Mouse (Mus musculus) G1E-ER4 (cell line): Measurements from ENCODE around the gene Dact3. TPM values are rescaled to one million over a fixed set of nuclear protein-coding genes. Genes with fewer than 3 reads are reported as not detected.

Source experiments
- GATA1 ChIP-seq: IDR thresholded peaks from one replicate; pipeline ENCODE4 v1.8.0; 2012; ENCODE audit warnings: low read length, inconsistent platforms
- polyA plus RNA-seq: library from polyadenylated mRNA; stranded (reverse); fragments of >175 nt; gene quantifications from 2 replicates; pipeline ENCODE4 v1.2.3, GENCODE M21; 2012

Dact3 gene
- polyA plus RNA-seq, 1 experiment, result 0.45 TPM

DNA sequence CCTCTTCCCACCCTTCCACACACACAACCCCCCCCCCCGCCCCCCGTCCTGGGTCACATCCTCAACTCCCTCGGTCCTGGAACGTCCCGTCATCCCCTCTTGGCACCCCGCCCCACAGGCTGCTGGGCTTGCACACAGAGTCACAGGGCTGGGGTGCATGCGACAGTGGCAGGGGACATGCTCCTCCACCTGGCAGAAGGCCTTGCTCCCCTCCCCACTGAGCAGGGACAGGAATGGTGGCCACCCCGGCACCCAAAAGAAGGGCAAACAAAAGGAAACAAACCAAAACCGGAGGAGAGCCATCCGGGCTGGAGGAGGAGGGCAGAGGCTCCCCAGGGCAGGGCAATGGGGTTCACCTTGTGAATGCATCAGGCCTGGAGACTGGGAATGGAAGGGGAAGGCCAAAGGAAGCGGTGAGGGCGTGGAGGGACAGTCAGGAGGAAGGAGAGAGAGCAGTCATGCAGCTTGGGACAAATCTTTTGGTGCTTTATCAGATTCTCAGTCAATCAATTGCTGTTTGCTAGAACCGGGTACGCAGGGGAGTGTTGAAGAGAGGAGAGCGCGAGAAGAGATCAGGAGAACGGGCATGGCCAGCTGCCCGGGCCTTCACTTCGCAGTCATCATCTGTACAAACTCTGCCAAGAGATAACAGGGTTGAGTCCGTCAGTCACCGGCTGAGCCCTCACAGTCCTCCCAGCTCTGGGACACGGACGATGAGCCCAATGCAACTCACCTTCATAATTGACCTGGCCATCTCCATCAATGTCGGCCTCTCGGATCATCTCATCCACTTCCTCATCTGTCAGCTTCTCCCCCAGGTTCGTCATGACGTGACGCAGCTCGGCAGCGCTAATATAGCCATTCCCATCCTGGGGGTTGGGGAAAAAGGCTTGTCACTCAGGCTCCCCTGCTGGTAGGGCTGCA is 41.5 kb downstream of the Dact3 start:
- TF ChIP-seq GATA1, result no peak

- no peak for TF ChIP-seq GATA1
These were observed 42.3 kb downstream of the Dact3 start for GRCm38 (mm10) chr7:16917447-16917846.

- TF ChIP-seq GATA1, result no peak
These were observed 42.9 kb downstream of the Dact3 start for GRCm38 (mm10) chr7:16918014-16918413.

DNA sequence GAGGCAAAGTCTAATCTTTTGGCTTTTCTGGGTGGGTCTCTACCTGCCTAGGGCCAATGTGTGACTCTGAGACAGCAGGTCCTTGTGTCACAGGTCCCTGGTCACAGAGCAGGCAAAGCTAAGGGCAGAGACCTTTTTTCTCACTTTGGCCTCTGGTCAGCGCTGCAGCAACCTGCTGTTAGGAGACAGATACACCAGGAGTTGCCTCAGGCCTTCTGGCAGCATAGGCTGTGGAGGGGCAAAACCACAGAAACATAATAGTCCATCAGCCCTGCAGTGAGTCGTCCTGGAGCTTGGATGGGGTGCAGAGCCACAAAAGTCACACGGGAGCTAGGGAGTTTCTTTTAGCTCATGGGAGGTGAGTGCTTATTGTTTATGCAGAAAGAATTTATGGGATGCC is 43.6 kb downstream of the Dact3 start:
- TF ChIP-seq GATA1, result no peak

- TF ChIP-seq GATA1, result peak; percentile 43
These were observed 44.5 kb downstream of the Dact3 start for GRCm38 (mm10) chr7:16919395-16920149.

DNA sequence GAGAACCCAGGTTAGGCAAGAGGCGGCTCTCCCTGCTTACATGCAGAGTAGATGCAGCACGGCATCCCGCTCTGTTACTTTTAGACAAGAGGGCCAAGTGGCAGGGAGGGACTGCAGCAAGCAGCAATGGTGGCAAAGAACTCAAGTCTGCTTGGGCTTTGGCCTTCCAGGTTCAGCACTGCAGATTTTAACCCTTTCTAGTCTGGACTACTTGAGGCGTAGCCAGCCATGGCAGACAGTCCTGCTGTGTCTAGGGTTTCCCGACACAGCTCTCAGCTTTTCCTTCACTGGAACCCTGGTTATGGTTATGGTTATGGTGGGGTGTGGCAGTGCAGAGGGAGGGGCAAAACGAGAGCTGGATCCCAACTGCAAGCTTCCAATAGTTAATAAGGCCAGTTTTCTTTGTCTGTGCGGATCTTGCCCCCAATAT is 45.0 kb downstream of the Dact3 start:
- TF ChIP-seq GATA1, result no peak

- TF ChIP-seq GATA1, result no peak
These were observed 46.0 kb downstream of the Dact3 start for GRCm38 (mm10) chr7:16920818-16921791.

DNA sequence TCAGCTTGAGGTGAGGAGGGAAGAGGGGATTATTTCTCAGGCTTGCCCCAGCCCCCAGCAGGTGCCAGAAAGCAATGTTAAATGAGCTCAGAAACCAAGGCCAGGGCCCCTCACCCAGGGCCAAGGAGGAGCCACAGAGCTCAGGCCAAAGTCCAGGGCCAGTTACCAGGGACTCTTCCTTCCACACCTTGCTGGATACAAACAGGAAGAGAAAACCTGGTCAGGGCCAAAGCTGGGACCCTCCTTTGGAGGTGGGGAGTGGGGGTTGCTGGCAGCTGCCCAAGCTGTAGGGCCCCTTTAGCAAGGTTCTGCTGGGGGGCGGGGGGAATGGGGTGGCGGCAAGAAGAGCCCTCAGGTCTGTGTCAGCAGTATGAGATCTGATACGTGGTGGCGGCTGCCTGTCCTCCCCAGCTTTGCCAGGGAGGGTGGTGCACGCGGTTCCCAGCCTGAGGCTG is 46.8 kb downstream of the Dact3 start:
- TF ChIP-seq GATA1, result no peak

- TF ChIP-seq GATA1, result no peak
These were observed 47.4 kb downstream of the Dact3 start for GRCm38 (mm10) chr7:16922360-16922973.

DNA sequence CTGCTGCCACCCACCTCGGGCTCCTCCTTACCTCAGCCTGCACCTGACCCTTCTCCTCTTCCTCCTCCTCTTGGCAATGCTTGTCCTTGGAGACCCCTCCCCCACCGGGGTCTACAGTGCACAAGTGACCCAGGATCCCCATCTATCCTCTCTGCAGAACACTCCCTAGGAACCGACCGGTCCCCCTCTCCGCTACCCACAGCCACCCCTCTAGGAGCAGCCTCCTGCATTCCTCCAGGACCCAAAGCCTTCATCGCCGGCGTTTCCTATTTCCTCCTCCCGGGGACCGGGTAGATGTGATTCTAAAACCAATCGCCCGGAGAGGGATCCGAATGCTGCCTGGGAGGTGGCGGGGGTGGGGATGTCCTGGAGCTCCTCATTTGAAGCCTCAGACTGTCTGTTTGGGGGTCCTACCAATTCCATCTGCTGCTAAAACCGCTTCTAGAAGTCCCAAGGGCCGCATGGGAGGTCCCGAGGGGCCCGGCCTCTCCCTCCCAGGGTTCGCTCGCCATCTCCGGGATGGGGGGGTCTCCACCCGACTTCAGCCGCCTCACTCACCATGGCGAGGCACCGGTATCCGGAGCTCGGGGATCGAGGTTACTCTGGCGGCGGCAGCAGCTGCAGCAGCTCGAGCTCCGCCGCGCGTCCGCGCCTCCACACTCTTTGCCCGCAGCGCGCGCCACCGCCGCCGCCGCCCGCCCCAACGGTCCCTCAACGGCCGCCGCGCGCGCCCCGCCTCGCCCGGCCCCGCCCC is 48.3 kb downstream of the Dact3 start:
- TF ChIP-seq GATA1, result no peak

- no peak for TF ChIP-seq GATA1
These were observed 49.1 kb downstream of the Dact3 start, which contains the start of gene Calm3 for GRCm38 (mm10) chr7:16924037-16924834. Gene Calm3, minus strand, starts transcription at chr7:16924114.

- no peak for TF ChIP-seq GATA1
These were observed 53.2 kb downstream of the Dact3 start for GRCm38 (mm10) chr7:16928341-16928740.

- TF ChIP-seq GATA1, result no peak
These were observed 55.7 kb downstream of the Dact3 start for GRCm38 (mm10) chr7:16930850-16931249.
